Mouse (Mus musculus): Measurements from ENCODE around the gene Zfp729b.
A peak's percentile ranks its signal among the peaks of the same experiment; 100 is the strongest.

The Zfp729b gene

GRCm38 (mm10) chr13:67609066-67609876 is at the start of gene Zfp729b:
Zfp729b (minus strand) TSS chr13:67609707.
- peak; percentile 47 for DNase-seq (ENCODE audit: extremely low read depth, low read depth, low spot score)

- no peak for DNase-seq (ENCODE audit: extremely low read depth, low read depth, low spot score)
Measured at GRCm38 (mm10) chr13:67652496-67652895, 43.0 kb upstream of the Zfp729b start.

DNA sequence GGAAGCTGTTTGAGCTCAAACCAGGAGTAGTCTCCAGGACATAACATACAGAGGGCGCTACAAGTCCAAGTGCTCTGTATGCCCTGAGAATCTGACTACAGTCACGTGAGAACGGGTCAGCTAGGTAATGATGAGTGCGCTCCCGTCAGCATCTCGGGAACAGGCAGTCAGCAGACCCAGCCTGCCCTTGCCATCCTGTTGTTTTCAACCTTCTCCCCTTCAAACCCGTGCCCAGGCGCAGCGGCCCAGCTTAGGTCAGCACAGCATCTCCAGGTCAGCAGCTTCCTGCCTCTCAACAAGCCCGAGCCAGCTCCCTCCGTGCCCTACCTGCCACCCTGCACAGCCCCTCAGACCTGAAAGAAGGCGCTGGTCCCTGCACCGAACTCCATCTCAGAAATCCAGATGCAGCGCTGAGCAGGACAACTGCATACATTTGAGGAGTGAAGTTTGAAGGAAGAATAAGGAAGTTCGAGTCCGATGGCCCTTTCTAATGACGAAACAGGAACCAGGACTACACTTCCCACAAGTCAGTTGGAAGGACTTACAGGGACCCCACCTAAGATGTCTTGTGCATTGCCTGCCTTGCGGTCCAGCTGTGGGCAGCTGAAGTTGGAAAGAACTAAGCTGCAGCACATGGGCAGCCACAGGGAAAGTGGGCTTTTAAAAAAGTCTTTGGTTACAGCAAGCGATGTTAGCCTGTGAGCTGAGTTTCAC is 27.9 kb upstream of the Zfp729b start, which contains the start of the genes Gm49345 and Zfp729a:
TSS of gene Gm49345 (minus strand) at position 476 of the 714 bp plus-strand sequence.
TSS of gene Zfp729a (minus strand) at position 498 of the 714 bp plus-strand sequence.
- DNase-seq (ENCODE audit: extremely low read depth, low read depth, low spot score): peak; percentile 63

DNA sequence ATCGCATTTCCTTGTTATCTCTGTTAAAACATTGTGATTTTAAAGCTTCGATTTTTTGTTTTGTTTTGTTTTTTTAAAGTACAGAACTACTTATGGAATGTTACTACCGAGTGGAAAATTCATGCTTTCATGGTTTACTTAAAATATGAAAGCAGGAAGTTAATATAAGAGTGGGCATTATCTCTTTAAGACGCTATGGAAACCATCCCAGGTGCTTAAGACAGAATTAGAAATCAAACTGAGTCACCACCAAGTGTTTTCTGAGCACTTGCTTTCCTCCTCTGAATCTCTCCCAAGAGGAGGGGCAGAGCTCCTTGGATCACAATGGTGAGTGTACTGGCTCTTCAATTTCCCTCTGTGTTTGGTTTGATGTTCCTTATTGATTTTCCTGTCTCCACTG is 601 bp upstream of the Zfp729b start:
- no peak for DNase-seq (ENCODE audit: extremely low read depth, low read depth, low spot score)

DNA sequence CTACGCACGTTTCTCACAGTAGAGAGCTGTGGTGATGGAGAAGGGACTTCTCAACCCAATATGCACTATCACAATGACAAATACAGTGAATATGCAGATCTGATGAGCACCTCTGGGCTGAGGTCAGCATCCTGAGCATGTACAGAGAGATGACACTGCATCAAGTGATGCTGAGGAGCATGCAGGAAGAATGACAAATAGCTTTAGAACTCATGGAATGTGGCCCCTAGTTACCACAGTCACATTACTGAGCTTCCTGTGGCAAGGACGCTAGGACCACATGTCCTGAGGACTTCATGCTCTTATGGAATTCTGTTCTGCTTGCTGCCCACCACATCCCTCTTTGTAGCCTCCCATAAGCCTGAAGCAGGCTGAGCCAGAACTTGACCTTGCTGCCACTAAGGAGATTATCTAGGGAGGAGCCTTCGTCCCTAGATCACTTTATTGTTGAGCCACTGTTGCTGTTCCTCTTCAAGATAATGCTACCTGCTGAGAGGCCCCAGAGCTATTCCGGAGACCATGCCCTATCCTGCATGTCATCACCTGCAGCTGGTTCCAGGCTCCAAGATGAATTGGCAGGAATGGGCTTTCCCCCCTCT is 36.8 kb downstream of the Zfp729b start:
- DNase-seq (ENCODE audit: extremely low read depth, low read depth, low spot score): no peak

GRCm38 (mm10) chr13:67553730-67554129 is 55.8 kb downstream of the Zfp729b start, which contains the start of gene Zfp748:
Zfp748 (minus strand) TSS chr13:67553830.
- no peak for DNase-seq (ENCODE audit: extremely low read depth, low read depth, low spot score)

- peak; percentile 49 for DNase-seq (ENCODE audit: extremely low read depth, low read depth, low spot score)
Measured at GRCm38 (mm10) chr13:67552505-67553346, 56.8 kb downstream of the Zfp729b start.

GRCm38 (mm10) chr13:67545941-67546340 is 63.6 kb downstream of the Zfp729b start:
- no peak for DNase-seq (ENCODE audit: extremely low read depth, low read depth, low spot score)
